Mouse (Mus musculus) limb, embryonic 13.5 days (tissue): ENCODE measurements around the gene Krtcap3. TPM values are rescaled to one million over a fixed set of nuclear protein-coding genes. Genes with fewer than 3 reads are reported as not detected.

Source experiments
- ATAC-seq: fragments of 200-750 bp; cut with Nextera tagmentation; 2 replicates; pipeline ENCODE4 v1.8.0; 2017; ENCODE audit warnings: low read depth, moderate number of reproducible peaks, moderate TSS enrichment; ENCODE audit not compliant: low FRiP score
- H3K27ac ChIP-seq: fragments of 300-500 bp; sonication (generic); 2 replicates; pipeline ENCODE4 v1.5.1; 2015; ENCODE audit warnings: inconsistent platforms, mild to moderate bottlenecking, moderate library complexity
- H3K27me3 ChIP-seq: fragments of 300-500 bp; sonication (generic); 2 replicates; pipeline ENCODE4 v1.6.1; 2015; ENCODE audit warnings: mild to moderate bottlenecking, inconsistent platforms
- H3K36me3 ChIP-seq: fragments of 300-500 bp; sonication (generic); 2 replicates; pipeline ENCODE4 v1.6.1; 2015; ENCODE audit warnings: inconsistent platforms, mild to moderate bottlenecking, moderate library complexity
- H3K4me1 ChIP-seq: fragments of 300-500 bp; sonication (generic); 2 replicates; pipeline ENCODE4 v1.6.1; 2015; ENCODE audit warnings: inconsistent platforms
- H3K4me2 ChIP-seq: fragments of 300-500 bp; sonication (generic); replicated peaks from 2 replicates; pipeline ENCODE4 v1.6.1; 2015; ENCODE audit warnings: inconsistent platforms, mild to moderate bottlenecking, moderate library complexity
- H3K4me3 ChIP-seq: fragments of 300-500 bp; sonication (generic); 2 replicates; pipeline ENCODE4 v1.5.1; 2015; ENCODE audit warnings: moderate library complexity, mild to moderate bottlenecking, inconsistent platforms
- H3K9ac ChIP-seq: fragments of 300-500 bp; sonication (generic); 2 replicates; pipeline ENCODE4 v1.6.1; 2015; ENCODE audit warnings: mild to moderate bottlenecking, inconsistent platforms
- H3K9me3 ChIP-seq: fragments of 300-500 bp; sonication (generic); 2 replicates; pipeline ENCODE4 v1.6.1; 2016; ENCODE audit warnings: inconsistent platforms
- WGBS: fragments of 180-500 bp; shearing (Covaris S2); methylation state at CpG from one replicate; pipeline ENCODE4 v1.1.7; 2015; 5-methylcytosine and 5-hydroxymethylcytosine counted together
- polyA plus RNA-seq: library from polyadenylated mRNA; unstranded; fragments of >200 nt; fragmentation: Nextera tagmentation; extraction: Ambion mirVana; gene quantifications from 2 replicates; pipeline ENCODE4 v1.2.1, GENCODE M21; 2015

The Krtcap3 gene
- polyA plus RNA-seq, 1 experiment from 2014 or later, result 16.1 TPM

DNA sequence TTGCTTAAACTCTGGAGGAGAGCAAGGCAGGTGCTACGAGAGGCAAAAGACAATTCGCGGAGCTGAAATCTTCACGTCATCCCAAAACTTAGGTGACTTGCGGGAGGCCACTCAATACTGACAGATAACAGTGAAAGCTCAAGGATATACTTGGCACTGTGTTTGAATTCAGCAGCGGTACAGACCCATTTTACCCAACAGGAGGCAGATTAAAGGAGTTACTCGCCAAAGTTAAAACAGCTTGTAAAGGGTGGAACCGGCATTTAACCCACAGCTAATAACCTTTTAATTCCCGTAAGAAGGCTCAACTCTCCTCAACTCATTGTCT lies 39.8 kb downstream of the Krtcap3 start:
- Histone ChIP-seq H3K9ac (peak overlapping the region; percentile 64), H3K27ac (peak overlapping the region; percentile 75), H3K27me3 (no peaks in the 10 kb centered on the region), H3K4me3 (peak overlapping the region; percentile 58), H3K9me3 (no peaks in the 10 kb centered on the region), H3K4me2 (peak overlapping the region; percentile 82), H3K36me3 (peaks cover 31% of the 10 kb centered on the region), H3K4me1 (peaks cover 30% of the 10 kb centered on the region)
- peak; percentile 42 for ATAC-seq
- 2% methylated on average over 9 of the region's 9 CpGs for WGBS

DNA sequence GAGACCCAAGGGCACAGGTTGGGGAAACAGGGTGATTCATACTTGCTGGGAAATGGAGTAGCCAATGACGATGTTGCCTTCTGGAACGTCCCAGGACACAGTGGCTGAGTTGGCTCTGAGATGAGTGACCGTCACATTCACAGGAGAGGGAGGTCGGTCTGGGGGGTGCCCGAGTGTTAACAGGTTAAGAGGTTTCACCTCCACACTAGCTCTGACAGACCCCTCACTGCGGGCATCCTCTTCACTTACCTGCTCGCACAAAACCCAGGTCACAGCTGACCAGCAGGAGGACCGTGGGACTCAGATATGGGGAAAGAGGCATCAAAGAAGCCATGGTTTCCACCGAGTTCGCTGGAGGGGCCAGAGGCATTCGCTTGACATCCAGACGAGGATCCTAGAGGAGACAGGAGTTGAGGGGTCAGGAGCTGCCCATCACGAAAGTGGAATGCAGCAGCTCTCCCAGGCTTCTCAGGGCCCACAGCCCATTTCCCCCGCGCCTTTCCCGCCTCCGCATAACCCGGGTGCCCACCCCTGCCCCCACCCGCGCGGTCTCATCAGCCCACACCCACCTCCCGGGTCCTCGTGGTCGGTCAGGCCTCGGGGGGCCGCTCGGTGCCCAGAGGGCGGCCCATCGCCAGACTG lies 43.6 kb downstream of the Krtcap3 start:
- WGBS, result 5% methylated on average over 29 of the region's 29 CpGs
- Histone ChIP-seq H3K4me1 (peaks cover 23% of the 10 kb centered on the region), H3K27me3 (no peaks in the 10 kb centered on the region), H3K27ac (peak overlapping the region; percentile 55; the same call in 1 of the 2 replicates), H3K4me2 (peak overlapping the region; percentile 88), H3K36me3 (peaks cover 21% of the 10 kb centered on the region), H3K4me3 (peak overlapping the region; percentile 90), H3K9ac (peak overlapping the region; percentile 94), H3K9me3 (no peaks in the 10 kb centered on the region)
- ATAC-seq, result peak; percentile 8; the same call in 1 of the 2 replicates

DNA sequence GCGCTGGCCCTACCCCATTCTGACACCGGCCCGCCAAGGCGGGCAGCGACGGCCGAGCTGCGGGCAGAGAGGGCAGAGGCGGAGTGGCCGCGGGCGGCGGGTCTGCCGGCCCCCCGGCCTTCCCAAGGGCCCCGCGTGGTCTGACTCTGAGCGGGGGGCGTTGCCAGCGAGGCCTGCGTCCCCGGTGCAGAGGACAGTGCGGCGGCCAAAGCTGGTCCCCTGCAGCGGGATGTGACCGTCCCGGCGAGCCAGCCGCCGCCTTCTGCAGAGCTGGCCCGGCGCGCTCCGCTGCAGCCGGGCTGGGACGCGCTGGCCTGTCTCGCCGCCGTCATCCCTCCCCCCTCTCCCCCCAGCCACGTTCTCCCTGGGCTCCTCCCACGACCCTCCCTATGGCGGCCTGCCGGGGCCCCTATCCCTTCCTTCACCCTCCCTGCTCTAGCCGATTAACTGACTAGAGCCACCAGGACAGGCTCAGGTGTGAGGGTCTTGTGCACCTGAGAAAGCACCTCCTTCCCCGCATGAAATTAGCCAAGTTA lies 44.2 kb downstream of the Krtcap3 start, which contains the start of gene Fndc4:
TSS of gene Fndc4 (minus strand) at position 475 of the 536 bp plus-strand sequence.
- WGBS, result under 1% methylated on average over 32 of the region's 46 CpGs
- H3K4me1 ChIP-seq, result peaks cover 20% of the 10 kb centered on the region
- H3K9me3 ChIP-seq, result no peaks in the 10 kb centered on the region
- H3K27ac ChIP-seq, result peak within 1 kb of the TSS; percentile 55; the same call in 1 of the 2 replicates
- peaks cover 21% of the 10 kb centered on the region for H3K36me3 ChIP-seq
- peak within 1 kb of the TSS; percentile 90 for H3K4me3 ChIP-seq
- H3K9ac ChIP-seq, result peak within 1 kb of the TSS; percentile 94
- H3K4me2 ChIP-seq, result peak within 1 kb of the TSS; percentile 88
- peak; percentile 71 for ATAC-seq
- H3K27me3 ChIP-seq, result no peaks in the 10 kb centered on the region

DNA sequence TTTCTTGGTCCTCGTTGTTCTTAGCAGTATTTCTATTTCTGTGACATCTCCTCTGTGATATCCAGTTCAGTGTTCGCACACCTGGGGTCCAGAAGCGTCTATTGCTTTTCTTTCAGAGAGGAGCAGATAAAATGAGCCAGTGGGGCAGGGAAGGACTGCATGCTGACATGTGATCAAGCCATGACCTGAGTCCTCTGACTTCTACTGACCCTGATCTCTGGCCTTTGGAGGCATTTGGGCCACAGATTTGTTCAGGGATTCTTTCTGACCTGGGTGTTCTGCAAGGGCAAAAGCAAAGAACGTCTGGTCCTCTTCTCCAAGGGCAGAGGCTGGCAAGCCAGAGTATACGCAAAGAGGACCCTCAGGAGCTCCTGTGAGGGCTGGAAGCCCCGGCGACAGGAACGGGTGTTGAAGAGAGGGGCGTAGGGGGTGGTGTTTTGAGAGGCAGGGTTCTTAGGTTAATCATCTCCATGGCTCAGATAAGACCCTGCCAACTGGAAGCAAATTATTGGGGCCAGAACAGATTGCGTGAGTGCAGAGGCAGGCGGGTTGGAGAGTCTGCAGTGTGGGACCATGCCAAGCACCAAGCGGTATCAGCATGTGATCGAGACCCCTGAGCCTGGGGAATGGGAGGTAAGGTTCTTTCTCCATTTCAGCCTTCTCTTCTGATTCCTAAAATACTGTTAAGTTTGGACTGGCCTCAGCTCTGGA lies 45.7 kb downstream of the Krtcap3 start, which contains the start of gene Gckr:
TSS of gene Gckr (plus strand) at position 397 of the 711 bp plus-strand sequence.
- H3K4me1 ChIP-seq, result peaks cover 14% of the 10 kb centered on the region
- H3K9me3 ChIP-seq, result no peaks in the 10 kb centered on the region
- H3K4me2 ChIP-seq, result peak within 1 kb of the TSS; percentile 88
- H3K36me3 ChIP-seq, result peaks cover 21% of the 10 kb centered on the region
- no peak within 1 kb of the TSS for H3K9ac ChIP-seq
- ATAC-seq, result no peak
- H3K4me3 ChIP-seq, result peak within 1 kb of the TSS; percentile 90; the same call in 1 of the 2 replicates
- no peak within 1 kb of the TSS for H3K27ac ChIP-seq
- 79% methylated on average over 13 of the region's 13 CpGs for WGBS
- no peaks in the 10 kb centered on the region for H3K27me3 ChIP-seq

DNA sequence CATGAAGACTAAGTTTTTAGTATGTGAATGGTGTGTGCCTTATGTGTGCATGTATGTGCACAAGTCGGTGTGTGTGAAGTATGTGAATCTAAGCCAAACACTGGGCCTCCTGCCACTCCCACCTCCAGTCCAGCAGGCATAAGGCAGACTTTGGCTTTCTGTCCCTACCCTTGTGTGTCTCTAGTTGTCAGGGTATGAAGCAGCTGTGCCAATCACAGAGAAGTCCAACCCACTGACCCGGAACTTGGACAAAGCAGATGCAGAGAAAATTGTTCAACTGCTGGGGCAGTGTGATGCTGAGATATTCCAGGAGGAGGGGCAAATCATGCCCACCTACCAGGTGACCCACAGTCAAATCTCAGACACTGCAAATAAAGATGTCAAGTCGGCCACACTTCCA lies 46.5 kb downstream of the Krtcap3 start:
- WGBS, result 74% methylated on average over 3 of the region's 3 CpGs
- H3K4me1 ChIP-seq, result peaks cover 14% of the 10 kb centered on the region

DNA sequence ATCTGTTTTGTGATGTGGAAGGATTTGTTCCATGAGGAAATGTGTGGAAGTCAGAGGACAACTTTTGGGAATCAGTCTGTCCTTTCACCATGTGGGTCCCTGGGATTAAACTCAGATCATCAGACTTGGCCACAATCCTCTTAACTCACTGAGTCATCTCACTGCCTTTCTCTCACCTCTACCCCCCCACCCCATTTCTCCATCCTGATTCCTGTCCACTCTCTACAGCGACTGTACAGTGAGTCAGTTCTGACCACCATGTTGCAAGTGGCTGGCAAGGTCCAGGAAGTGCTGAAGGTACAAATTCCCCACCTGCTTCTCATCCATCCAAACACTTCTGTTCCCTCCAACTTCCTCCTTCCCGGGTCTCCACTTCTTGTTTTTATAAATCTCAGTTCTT lies 47.0 kb downstream of the Krtcap3 start:
- H3K4me3 ChIP-seq, result no peak overlapping the region
- no peaks in the 10 kb centered on the region for H3K27me3 ChIP-seq
- no peak overlapping the region for H3K27ac ChIP-seq
- peaks cover 14% of the 10 kb centered on the region for H3K4me1 ChIP-seq
- H3K36me3 ChIP-seq, result peaks cover 12% of the 10 kb centered on the region
- H3K9me3 ChIP-seq, result no peaks in the 10 kb centered on the region
- no peak overlapping the region for H3K4me2 ChIP-seq
- H3K9ac ChIP-seq, result no peak overlapping the region
- 52% methylated on average over 2 of the region's 2 CpGs for WGBS
- ATAC-seq, result no peak

More for the DNA sequence above, 46.5 kb downstream of the Krtcap3 start:
- H3K27ac ChIP-seq, result no peak overlapping the region
- no peak overlapping the region for H3K9ac ChIP-seq
- peaks cover 17% of the 10 kb centered on the region for H3K36me3 ChIP-seq
- no peaks in the 10 kb centered on the region for H3K9me3 ChIP-seq
- no peak for ATAC-seq
- no peak overlapping the region for H3K4me2 ChIP-seq
- no peaks in the 10 kb centered on the region for H3K27me3 ChIP-seq
- H3K4me3 ChIP-seq, result no peak overlapping the region

DNA sequence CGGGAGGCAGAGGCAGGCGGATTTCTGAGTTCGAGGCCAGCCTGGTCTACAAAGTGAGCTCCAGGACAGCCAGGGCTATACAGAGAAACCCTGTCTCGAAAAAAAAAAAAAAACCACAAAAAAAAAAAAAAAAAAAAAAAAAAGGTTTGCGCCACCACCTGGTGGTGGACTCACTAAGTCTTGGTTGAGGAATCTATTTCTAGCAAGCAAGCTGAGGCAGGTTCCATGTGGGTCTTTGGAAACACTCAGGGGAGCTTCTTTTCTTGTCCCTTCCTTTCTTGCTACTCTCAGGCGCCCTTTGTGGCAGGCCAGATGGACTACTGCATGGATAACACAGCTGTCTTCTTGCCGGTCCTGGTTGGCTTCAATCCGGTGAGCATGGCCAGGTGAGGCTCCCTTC lies 50.4 kb downstream of the Krtcap3 start:
- Histone ChIP-seq H3K27ac (no peak overlapping the region), H3K4me1 (no peaks in the 10 kb centered on the region), H3K9ac (no peak overlapping the region), H3K4me2 (no peak overlapping the region), H3K36me3 (no peaks in the 10 kb centered on the region), H3K9me3 (no peaks in the 10 kb centered on the region), H3K27me3 (no peaks in the 10 kb centered on the region), H3K4me3 (no peak overlapping the region)
- WGBS, result 70% methylated on average over 8 of the region's 8 CpGs
- no peak for ATAC-seq

Other genes starting within 250 kb of the Krtcap3 start
- gene Atraid, start 203.4 kb upstream of the Krtcap3 start, polyA plus RNA-seq, result 147 and 156 TPM in 2 replicates
- gene Slc5a6, start 202.8 kb upstream of the Krtcap3 start, polyA plus RNA-seq, result 13.4 and 14.1 TPM in 2 replicates
- gene Cad, start 196.9 kb upstream of the Krtcap3 start, polyA plus RNA-seq, result 30.0 and 33.7 TPM in 2 replicates
- gene Dnajc5g, start 145.4 kb upstream of the Krtcap3 start, polyA plus RNA-seq, result not detected in 2 replicates
- gene Slc30a3, start 143.5 kb upstream of the Krtcap3 start, polyA plus RNA-seq, result 0.38 and 0.57 TPM in 2 replicates
- 7.2 and 8.1 TPM in 2 replicates for gene Trim54, start 135.0 kb upstream of the Krtcap3 start, polyA plus RNA-seq
- not detected in 2 replicates for gene Ucn, start 112.9 kb upstream of the Krtcap3 start, polyA plus RNA-seq
- 68.7 and 69.4 TPM in 2 replicates for gene Mpv17, start 97.4 kb upstream of the Krtcap3 start, polyA plus RNA-seq
- gene Gm29609, start 71.8 kb upstream of the Krtcap3 start, polyA plus RNA-seq, result 0.99 and 1.8 TPM in 2 replicates
- gene Gtf3c2, start 71.5 kb upstream of the Krtcap3 start, polyA plus RNA-seq, result 84.8 and 92.4 TPM in 2 replicates
- 161 and 165 TPM in 2 replicates for gene Snx17, start 58.5 kb upstream of the Krtcap3 start, polyA plus RNA-seq
- gene Eif2b4, start 58.3 kb upstream of the Krtcap3 start, polyA plus RNA-seq, result 72.6 and 76.3 TPM in 2 replicates
- gene Zfp513, start 49.4 kb upstream of the Krtcap3 start, polyA plus RNA-seq, result 10.9 and 11.0 TPM in 2 replicates
- gene Ppm1g, start 31.0 kb upstream of the Krtcap3 start, polyA plus RNA-seq, result 131 and 133 TPM in 2 replicates
- gene Nrbp1, start 10.8 kb upstream of the Krtcap3 start, polyA plus RNA-seq, result 165 and 166 TPM in 2 replicates
- gene Gm9970, start 10.5 kb upstream of the Krtcap3 start, polyA plus RNA-seq, result 0.38 and 0.48 TPM in 2 replicates
- gene Ift172, start 39.4 kb downstream of the Krtcap3 start, polyA plus RNA-seq, result 37.8 and 45.0 TPM in 2 replicates
- gene Fndc4, start 44.4 kb downstream of the Krtcap3 start, polyA plus RNA-seq, result 83.5 and 84.4 TPM in 2 replicates
- gene Gckr, start 45.8 kb downstream of the Krtcap3 start, polyA plus RNA-seq, result 0.14 and 0.28 TPM in 2 replicates
- gene Zfp512, start 200.7 kb downstream of the Krtcap3 start, polyA plus RNA-seq, result 65.0 and 70.5 TPM in 2 replicates
- 0.11 and 0.13 TPM in 2 replicates for gene 4930548H24Rik, start 234.0 kb downstream of the Krtcap3 start, polyA plus RNA-seq
- 72.5 and 81.6 TPM in 2 replicates for gene Gpn1, start 243.1 kb downstream of the Krtcap3 start, polyA plus RNA-seq